Mouse (Mus musculus): ENCODE measurements around the gene Mt1.

Gene Mt1

GRCm38 (mm10) chr8:94209639-94210038 lies 30.8 kb downstream of the Mt1 start:
- DNase-seq: peak; percentile 90

- DNase-seq: peak; percentile 57
Measured at GRCm38 (mm10) chr8:94210225-94210624, 31.3 kb downstream of the Mt1 start.

GRCm38 (mm10) chr8:94213819-94214218 lies 34.9 kb downstream of the Mt1 start:
- no peak for DNase-seq

GRCm38 (mm10) chr8:94214252-94215173 lies 35.6 kb downstream of the Mt1 start, which contains the start of gene Nup93:
Gene Nup93, plus strand, starts transcription at chr8:94214564.
- DNase-seq: peak; percentile 100

- DNase-seq: peak; percentile 62
Measured at GRCm38 (mm10) chr8:94227381-94227939, 48.6 kb downstream of the Mt1 start.

Data from heart, adult 11 months (tissue).